Mouse (Mus musculus) liver (tissue): ENCODE measurements around the gene Zfp866.

Source experiments
- DNase-seq: peaks from one replicate; pipeline ENCODE4 v3.0.0-alpha.2; 2020; ENCODE audit warnings: mixed read lengths

Gene Zfp866

DNA sequence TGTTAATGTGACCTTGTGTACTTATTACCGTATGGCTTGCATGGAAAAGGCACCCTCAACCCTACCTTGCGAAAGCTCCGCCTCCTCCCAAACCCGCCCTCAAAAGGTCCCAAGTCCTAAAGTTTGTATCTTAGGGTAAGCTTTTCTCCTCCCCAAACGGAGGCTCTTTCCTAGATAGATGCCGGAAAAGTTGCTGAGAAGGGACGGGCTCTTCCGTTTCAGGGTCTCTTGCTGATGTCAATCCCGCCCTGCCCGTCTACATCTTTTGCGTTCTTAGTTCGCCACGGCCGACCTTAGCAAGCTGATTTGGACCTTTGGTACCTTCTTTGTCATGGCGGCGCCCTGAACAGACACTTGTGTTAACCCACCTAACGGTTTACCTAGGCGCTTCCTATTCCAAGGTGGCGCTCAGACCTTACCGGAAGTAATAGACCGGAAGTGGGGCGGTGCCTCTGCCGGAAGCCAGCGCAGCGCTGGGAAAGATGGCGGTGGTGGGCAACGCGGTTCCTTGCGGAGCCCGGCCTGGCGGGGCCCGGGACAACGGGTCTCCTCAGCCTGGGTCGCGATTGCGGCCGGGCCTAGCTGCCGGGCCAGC lies at the start of gene Zfp866, which contains the start of gene Atp13a1:
Zfp866 (minus strand) TSS at position 406 of the 595 bp plus-strand sequence.
Atp13a1 (plus strand) TSS at position 391 of the 595 bp plus-strand sequence.
- peak; percentile 91 for DNase-seq

DNA sequence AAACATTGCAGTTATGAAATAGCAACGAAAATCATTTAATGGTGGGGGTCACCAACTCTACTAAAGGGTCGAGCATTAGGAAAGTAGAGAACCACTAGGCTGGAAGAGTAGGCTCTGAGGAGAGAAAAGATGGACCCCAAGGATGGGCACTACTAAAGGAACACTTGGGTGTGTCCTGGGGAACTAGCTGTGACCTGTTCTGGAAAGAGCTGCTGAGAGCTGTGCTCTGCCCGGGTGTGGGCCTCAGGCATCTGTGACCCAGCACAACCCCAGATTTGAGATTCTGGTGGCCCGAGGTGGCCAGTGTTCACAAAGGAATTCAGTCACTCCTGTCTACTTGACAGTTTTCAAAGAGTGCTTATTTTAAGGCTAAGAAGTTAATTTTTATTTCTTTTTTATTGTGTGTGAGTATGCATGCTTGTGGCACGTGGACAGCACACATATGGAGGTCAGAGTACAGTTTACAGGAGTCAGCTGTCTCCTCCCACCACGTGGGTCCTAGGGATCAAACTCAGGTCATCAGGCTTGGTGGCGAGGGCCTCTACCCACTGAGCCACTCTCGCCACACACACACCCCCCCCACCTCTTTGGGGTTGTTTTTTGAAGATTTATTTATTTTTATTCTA lies 46.2 kb upstream of the Zfp866 start:
- no peak for DNase-seq

DNA sequence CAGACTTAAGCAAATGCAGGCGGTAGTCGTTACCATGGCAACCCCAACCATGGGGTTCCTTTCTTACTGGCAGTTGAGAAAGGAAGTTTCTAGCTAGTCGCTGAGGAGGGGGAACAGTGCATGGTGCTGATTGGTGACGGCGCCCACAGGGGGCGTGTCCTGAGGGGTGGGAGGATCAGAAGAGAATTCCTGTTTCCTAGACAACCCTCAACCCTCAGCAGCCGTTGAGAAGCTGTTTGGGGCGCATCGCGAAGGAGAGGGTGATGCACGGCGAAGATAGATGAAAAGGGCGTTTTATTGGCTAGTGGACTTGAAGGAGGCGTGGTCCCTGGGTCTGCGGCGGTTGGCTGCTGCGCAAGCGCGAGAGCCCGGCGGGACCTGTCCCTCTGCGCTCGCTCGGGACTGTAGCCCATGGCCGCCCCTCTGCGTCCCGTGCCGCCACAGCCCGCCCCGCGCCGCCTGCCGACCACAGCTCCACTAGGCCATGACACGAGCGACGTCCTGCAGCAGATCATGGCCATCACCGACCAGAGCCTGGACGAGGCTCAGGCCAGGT lies 41.4 kb upstream of the Zfp866 start, which contains the start of gene Pbx4:
Pbx4 (plus strand) TSS at position 194 of the 556 bp plus-strand sequence.
- DNase-seq, result peak; percentile 88

DNA sequence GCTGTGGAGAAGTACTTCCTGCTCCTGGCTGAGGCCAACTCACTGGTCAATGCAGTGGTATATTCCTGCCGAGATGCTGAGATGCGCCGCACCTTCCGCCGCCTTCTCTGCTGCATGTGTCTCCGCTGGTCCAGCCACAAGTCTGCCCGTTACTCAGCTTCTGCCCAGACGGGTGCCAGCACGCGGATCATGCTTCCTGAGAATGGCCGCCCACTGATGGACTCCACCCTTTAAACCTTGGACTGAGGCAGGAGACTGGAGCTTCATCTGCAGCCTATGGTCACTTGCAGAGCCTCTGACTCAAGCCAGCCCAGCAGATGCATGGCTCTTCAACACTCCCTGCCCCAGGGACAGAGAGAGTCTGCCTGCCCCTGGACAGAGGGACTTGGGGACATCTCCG lies 35.4 kb upstream of the Zfp866 start:
- DNase-seq, result no peak

DNA sequence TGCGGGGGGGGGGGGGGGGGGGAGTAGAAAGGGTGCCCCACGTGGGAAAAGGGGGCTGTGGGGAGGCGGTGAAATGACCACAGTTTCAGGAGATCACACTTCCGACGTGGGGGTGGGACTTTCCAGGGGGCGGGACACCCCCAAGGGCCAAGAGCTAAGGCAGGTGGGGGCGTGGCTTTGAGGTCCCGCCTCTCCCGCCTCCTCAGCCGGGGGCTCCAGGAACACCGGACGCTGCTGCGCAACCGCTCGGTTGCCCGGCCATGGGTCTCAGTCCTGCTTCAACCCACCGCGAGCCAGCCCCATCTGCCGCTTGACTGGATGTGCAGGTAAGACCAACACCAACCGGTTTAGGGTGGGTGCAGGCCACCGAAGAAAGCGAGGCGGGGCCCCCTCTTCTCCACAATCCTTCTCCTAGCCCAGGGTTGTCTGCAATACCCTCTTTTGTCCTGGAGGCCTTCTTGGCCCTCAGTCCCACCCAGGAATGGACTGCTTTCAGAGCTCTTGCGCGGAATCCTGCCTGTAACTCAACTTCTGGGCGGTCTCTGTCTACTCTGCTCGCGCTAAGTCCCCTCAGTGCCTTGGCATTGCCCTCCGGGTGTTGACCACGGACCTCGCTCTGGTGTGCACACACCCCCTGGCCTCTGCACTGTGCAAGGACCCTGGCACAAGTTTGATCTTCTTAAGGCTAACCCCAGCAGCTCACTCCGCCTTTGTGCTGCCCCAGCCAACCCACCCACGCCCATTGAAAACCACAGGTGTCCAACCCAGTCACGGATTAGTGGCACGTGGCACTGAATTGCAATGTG lies 31.6 kb upstream of the Zfp866 start, which contains the start of gene Lpar2:
Lpar2 (plus strand) TSS at position 44 of the 806 bp plus-strand sequence.
- peak; percentile 82 for DNase-seq

DNA sequence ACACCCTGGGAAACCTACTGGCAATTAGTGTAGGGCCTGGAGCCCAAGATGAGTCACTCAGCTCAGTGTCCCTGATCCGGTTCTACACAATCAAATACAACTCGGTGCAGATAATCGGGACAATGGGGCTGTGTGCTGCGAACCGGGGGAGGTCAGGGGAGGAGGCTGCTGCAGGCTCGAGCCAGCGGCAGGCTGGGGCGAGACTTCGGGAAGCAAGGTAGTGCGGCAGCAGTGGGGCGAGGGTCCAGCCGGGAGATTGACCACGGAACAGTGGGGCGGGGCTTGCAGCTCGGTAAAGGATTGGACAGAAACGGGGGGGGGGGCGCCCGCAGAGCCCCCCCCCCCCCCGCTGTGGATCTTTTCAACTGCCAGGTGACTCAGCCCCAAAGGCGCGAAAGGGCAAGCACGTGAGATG lies 31.0 kb upstream of the Zfp866 start:
- peak; percentile 55 for DNase-seq

DNA sequence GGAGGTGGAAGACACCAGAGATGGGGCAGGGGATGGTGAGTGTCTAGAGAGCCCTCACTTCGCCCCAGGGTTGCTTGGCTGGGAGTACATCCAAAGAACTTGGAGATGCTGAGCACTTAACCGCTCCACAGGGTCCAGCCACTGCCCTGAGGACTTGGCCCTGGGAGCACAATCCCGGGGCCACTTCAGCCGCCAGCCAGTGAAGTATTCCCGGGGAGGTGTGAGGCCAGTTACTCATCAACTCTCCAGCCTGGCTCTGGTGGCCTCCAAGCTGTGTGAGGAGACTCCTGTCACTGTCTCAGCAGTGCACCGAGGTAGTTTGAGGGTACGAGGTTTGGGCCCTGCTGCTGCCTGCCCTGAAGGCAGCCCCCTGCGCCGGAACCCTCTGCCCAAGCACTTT lies 29.5 kb upstream of the Zfp866 start:
- DNase-seq, result no peak

DNA sequence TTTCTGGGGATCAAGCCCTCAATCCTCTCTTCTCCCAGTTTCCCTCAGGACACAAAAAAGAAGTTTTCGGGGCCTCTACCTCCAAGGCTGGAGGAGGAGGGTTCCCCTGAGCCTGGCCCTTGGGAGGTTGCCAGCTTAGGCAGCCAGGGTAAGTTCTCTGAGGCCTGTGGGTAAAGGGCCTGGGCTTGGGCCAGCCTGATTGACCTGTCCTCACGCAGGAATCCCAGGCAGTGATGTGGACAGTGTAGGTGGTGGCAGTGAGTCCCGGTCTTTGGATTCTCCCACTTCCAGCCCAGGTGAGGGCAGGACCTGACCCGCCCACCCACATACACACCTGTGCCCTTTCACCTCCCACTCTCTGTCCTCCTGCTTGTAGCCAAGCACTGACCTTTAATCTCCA lies 24.4 kb upstream of the Zfp866 start:
- no peak for DNase-seq

DNA sequence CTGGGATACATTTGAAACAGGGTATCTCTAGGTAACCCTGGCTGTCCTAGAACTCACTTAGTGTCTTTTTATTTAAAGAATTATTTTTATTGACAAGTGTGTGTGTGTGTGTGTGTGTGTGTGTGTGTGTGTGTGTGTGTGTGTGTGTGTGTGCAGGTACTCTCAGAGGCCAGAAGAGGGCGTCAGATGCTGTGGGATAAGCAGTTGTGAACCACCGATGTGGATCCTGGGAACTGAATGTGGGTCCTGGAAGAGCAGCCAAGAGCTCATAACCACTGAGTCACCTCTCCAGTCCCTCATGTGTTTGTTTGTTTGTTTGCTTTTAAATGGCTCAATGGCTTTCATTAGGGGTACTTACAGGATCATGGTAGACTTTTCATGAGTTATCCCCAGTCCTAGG lies 23.9 kb upstream of the Zfp866 start:
- no peak for DNase-seq

DNA sequence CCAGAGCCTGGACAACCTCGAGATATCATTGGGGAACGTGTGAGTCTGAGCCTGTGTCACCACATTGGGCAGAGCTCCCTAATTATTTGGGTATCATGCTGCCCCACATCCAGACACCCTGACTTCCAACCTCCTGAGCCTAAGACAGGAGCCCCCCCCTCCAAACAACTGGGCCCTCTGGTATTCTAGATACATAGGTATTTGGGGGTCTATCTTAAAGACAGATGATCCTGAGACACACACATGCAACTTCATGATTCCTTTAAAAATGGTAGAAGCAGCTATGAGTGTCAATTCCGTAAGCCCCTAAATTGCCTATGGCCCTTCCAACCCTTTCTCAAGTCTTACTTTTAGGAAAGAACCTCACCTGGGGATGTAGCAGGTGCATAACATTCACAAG lies 18.8 kb upstream of the Zfp866 start:
- no peak for DNase-seq

DNA sequence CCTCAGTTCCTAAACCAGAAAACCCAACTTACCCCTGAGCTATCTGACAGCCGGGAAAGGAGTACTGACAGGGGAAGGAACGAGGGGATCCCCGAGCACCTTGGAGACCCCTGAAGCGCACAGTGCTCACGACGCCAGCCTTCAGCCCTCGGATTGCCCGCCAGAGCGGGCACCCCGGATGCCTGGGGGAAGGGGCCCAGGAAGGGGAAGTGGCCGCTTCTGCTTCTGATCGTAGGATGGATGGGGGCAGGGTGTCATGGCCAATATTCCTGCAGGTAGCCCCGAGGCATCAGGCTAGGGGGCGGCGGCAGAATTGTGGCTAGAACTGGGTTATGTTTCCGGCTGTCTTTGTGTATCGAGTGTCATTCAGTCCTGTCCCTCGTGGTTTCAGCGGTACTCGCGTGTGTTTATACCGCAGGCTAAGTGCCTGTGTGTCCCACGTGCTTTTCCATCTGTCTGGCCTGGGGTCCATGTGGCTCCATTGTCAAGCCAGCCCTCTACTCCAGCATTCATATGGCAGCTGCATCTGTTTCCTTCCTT lies 18.0 kb upstream of the Zfp866 start:
- DNase-seq, result no peak

DNA sequence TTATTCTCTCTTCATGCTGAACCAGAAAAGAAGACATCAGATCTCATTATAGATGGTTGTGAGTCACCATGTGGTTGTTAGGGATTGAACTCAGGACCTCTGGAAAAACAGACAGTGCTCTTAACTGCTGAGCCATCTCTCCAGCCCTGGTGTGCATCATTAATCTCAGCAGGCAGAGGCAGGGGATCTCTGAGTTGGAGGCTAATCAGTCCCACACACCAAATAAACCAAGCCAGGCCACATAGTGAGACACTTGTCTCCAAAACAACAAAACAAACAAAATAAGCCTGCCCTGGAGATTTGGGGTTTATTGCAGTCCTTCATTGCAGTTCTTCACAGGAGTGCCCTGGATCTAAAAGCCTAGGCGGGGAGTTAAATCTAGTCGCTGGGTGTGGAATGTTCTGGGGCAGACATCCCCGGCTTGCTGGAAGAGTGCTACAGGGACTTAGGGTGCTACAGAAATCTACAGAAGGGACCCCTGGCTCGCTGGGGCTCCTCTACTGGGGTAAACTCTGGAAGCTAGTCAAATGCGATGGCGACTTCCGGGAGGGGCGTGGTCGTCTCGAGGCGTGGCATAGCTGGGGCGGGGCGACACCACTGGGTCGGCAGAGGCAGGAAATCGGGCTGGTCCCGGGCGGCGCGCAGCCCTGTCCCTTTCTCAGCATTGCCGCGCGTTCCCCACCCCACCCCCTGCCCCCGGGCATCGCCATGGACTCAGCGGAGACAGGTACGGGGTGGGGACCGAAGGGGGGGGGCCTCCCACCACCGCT lies 17.3 kb upstream of the Zfp866 start, which contains the start of gene Gmip:
Gmip (plus strand) TSS at position 586 of the 770 bp plus-strand sequence.
- peak; percentile 87 for DNase-seq

DNA sequence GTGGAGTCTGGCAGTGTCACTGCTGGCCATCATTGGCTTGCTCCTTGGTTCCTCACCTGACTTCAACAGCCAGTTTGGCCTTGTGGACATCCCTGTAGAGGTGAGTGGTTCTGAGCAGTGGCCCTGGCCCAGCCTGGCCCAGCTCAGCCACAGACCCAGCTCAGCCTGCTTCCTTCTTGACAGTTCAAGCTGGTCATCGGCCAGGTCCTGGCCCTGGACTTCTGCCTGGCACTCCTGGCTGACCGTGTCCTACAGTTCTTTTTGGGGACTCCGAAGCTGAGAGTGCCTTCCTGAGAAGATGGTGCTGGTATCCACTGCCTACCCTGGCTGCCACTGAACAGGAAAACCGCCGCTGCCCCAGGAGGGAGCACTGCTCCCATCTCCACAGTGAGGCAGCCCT lies 16.3 kb upstream of the Zfp866 start:
- no peak for DNase-seq

DNA sequence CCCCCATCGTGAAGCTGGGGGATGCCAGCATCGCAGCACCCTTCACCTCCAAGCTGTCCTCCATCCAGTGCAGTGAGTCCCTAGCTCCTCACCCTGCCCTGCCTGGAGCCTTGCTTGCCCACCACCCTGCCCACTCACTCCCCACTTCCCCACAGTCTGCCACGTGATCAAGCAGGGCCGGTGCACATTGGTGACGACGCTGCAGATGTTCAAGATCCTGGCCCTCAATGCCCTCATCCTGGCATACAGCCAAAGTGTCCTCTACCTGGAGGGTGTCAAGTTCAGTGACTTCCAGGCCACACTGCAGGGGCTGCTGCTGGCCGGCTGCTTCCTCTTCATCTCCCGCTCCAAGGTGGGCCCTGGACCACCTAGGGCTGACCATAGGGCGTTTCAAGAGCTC lies 14.5 kb upstream of the Zfp866 start:
- no peak for DNase-seq

DNA sequence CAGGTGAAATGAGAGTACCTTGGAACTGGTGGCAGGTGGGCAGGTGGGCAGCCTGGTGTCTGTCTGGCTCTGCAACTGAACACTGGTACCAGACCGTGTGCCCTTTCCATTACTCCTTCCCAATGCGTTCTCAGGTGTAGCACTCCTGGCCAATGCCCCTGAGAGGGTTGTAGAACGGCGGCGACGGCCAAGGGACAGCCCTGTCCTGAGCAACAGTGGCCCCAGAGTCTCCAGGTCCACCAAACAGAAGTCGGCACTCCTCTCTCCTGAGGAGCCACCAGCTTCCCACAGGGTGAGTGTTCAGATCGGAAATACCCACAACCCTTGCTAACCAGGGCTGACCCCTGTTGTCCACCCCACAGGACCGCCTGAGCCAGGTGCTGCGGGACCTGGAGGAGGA lies 14.1 kb upstream of the Zfp866 start:
- no peak for DNase-seq

DNA sequence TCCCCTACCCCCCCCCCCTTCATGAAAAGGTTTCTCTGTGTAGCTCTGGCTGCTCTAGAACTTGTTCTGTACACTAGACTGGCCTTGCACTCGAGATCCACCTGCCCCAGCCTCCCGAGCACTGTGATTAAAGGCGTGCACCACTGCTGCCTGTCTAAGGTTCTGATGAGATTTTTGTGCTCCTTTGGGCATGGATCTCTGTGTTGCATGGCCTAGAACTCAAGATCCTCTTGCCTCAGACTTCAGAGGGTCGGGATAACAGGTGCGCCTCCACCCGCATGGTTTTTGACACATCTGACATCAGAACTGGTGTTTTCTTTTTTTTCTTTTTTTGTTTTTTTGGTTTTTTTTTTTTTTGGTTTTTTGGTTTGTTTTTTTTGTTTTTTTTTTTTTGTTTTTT lies 13.6 kb upstream of the Zfp866 start:
- DNase-seq, result no peak

DNA sequence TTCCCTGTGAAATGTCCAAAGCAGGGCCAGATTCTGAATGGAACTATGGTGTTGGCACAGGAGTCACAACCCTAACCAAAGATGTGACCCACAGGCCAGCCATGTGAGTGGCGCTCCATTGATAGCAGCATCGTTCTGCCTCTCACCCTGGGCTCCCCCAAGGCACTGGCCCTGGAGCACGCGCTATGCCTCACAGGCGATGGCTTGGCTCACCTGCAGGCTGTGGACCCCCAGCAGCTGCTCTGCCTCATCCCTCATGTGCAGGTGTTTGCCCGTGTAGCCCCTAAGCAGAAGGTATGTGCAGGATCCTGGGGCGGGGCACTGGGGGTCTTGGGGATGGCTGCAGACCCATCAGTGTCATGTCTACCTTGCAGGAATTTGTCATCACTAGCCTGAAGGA lies 12.4 kb upstream of the Zfp866 start:
- DNase-seq, result no peak

DNA sequence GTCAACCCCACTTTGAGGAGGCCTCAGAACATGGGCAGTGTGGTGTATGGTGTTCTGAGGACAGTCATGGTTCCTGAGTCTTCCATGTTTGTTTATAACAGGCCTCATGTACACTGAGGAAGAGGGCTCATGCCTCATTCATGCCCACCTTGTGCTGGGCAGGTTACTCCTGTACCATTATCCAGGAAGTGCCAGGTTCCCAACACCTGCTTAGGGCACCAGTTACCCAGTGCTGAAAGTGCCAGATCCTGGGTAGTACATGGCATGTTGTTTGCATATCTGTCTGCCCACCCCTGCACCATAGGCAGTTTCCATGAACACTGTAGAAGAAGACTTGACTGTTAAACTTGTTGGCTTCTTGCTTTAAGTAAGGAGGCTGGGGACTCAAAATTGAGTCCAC lies 11.2 kb upstream of the Zfp866 start:
- no peak for DNase-seq

DNA sequence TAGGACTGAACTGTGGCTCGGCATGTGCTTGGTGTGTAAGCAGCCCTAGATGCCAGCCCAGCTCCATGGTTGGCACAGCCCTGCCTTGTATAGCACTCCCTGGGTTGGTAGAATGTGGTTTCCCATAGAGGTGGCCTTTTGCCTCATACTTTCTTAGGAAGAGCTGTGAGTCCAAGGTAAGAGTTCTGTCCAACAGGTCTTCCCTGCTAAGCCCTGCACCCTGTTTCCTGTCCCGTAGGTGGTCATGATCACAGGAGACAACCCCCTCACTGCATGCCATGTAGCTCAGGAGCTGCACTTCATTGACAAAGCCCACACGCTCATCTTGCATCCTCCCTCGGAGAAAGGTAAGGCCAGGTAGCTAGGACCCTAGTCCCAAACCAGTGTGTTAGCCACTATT lies 10.8 kb upstream of the Zfp866 start:
- DNase-seq, result no peak

DNA sequence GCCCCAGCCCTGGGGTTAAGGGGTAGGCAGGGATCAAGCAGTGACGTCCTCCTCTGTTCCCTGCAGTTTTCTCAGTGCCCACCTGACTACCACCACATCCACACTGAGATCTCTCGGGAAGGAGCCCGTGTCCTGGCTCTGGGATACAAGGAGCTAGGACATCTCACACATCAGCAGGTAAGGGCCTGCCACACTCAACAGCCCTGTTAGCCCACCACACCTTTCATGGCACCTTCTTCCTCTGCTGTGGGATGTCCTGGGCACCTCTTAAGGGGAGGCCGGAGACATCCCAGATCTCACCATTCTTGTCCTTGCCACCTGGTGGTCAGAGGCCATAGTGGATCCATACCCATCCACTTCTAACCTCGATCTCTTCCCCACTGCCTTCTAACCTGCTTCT lies 9.0 kb upstream of the Zfp866 start:
- DNase-seq, result no peak

DNA sequence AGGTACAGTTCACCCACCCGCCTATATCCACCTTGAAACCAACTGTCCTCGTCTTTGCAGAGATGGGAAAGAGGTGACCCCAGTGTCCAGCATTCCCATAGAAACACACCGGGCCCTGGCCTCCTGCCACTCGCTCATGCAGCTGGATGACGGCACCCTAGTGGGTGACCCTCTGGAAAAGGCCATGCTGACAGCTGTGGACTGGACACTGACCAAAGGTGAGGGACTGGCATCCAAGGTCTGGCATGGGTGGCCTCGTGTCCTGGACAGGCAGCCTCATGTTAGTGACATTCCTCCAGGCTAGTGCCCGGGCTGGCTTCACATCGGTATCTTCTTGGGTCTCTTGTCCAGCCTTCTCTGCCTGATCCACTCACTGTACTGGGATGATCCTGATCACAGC lies 8.3 kb upstream of the Zfp866 start:
- no peak for DNase-seq

DNA sequence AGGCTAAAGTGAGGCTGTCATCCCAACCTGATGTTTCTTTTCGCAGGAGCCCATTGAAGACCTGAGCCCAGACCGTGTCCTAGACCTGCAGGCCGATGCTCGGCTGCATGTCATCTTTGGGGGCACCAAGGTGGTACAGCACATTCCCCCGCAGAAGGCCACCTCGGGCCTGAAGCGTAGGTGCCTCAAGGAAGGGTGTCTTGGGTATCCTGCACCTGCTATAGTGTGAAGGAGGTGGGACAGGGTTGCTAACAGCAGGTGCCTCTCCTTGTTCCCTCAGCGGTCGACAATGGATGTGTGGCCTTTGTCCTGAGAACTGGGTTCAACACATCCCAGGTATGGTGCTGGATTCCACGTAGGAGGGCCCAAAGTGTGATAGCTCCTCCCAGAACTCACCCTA lies 6.7 kb upstream of the Zfp866 start:
- no peak for DNase-seq
